Mouse (Mus musculus): ENCODE measurements around the gene Nav2.

Nav2 gene

GRCm38 (mm10) chr7:49527495-49527894 is 619.0 kb downstream of the Nav2 start:
- in situ Hi-C loops (cut with MboI, MseI), result no loop called here

- in situ Hi-C loops (cut with MboI, MseI), result no loop called here
These were observed 619.4 kb downstream of the Nav2 start for GRCm38 (mm10) chr7:49527925-49528324.

- in situ Hi-C loops (cut with MboI, MseI), result no loop called here
These were observed 621.0 kb downstream of the Nav2 start for GRCm38 (mm10) chr7:49529498-49529897.

- in situ Hi-C loops (cut with MboI, MseI), result no loop called here
These were observed 625.1 kb downstream of the Nav2 start for GRCm38 (mm10) chr7:49533571-49533970.

- in situ Hi-C loops (cut with MboI, MseI), result no loop called here
These were observed 625.7 kb downstream of the Nav2 start for GRCm38 (mm10) chr7:49534208-49534607.

- in situ Hi-C loops (cut with MboI, MseI), result no loop called here
These were observed 629.8 kb downstream of the Nav2 start for GRCm38 (mm10) chr7:49538360-49538759.

- in situ Hi-C loops (cut with MboI, MseI), result no loop called here
These were observed 631.7 kb downstream of the Nav2 start for GRCm38 (mm10) chr7:49540181-49540580.

- in situ Hi-C loops (cut with MboI, MseI), result no loop called here
These were observed 633.6 kb downstream of the Nav2 start for GRCm38 (mm10) chr7:49542135-49542534.

GRCm38 (mm10) chr7:49544775-49545705 is 636.5 kb downstream of the Nav2 start:
- in situ Hi-C loops (cut with MboI, MseI), result no loop called here

GRCm38 (mm10) chr7:49545706-49546097 is 637.2 kb downstream of the Nav2 start:
- in situ Hi-C loops (cut with MboI, MseI), result no loop called here

- in situ Hi-C loops (cut with MboI, MseI), result no loop called here
These were observed 639.9 kb downstream of the Nav2 start for GRCm38 (mm10) chr7:49548397-49548796.

GRCm38 (mm10) chr7:49553236-49553981 is 644.9 kb downstream of the Nav2 start:
- in situ Hi-C loops (cut with MboI, MseI), result no loop called here

- in situ Hi-C loops (cut with MboI, MseI), result no loop called here
These were observed 649.7 kb downstream of the Nav2 start for GRCm38 (mm10) chr7:49558240-49558640.

- in situ Hi-C loops (cut with MboI, MseI), result no loop called here
These were observed 650.4 kb downstream of the Nav2 start for GRCm38 (mm10) chr7:49558895-49559294.

- in situ Hi-C loops (cut with MboI, MseI), result no loop called here
These were observed 651.5 kb downstream of the Nav2 start for GRCm38 (mm10) chr7:49560012-49560411.

GRCm38 (mm10) chr7:49562404-49562803 is 653.9 kb downstream of the Nav2 start:
- in situ Hi-C loops (cut with MboI, MseI), result no loop called here

- in situ Hi-C loops (cut with MboI, MseI), result no loop called here
These were observed 654.3 kb downstream of the Nav2 start for GRCm38 (mm10) chr7:49562851-49563250.

- in situ Hi-C loops (cut with MboI, MseI), result no loop called here
These were observed 656.6 kb downstream of the Nav2 start for GRCm38 (mm10) chr7:49565084-49565483.

GRCm38 (mm10) chr7:49565798-49566197 is 657.3 kb downstream of the Nav2 start:
- in situ Hi-C loops (cut with MboI, MseI), result no loop called here

- in situ Hi-C loops (cut with MboI, MseI), result no loop called here
These were observed 659.0 kb downstream of the Nav2 start for GRCm38 (mm10) chr7:49567346-49568034.

- in situ Hi-C loops (cut with MboI, MseI), result loop anchor here in 1 of 2 experiments (10.0 kb wide), 1 partner anchor 1245 kb away; no protein-coding TSS in a partner anchor
These were observed 661.1 kb downstream of the Nav2 start for GRCm38 (mm10) chr7:49569646-49570045.

- in situ Hi-C loops (cut with MboI, MseI), result loop anchor here in 1 of 2 experiments (10.0 kb wide), 1 partner anchor 1243 kb away; no protein-coding TSS in a partner anchor
These were observed 663.1 kb downstream of the Nav2 start for GRCm38 (mm10) chr7:49571606-49572005.

Measured in T-helper 17 cell (primary cell).